ENCODE assay signal across 7 mouse cellular contexts in the genomic region with DNA sequence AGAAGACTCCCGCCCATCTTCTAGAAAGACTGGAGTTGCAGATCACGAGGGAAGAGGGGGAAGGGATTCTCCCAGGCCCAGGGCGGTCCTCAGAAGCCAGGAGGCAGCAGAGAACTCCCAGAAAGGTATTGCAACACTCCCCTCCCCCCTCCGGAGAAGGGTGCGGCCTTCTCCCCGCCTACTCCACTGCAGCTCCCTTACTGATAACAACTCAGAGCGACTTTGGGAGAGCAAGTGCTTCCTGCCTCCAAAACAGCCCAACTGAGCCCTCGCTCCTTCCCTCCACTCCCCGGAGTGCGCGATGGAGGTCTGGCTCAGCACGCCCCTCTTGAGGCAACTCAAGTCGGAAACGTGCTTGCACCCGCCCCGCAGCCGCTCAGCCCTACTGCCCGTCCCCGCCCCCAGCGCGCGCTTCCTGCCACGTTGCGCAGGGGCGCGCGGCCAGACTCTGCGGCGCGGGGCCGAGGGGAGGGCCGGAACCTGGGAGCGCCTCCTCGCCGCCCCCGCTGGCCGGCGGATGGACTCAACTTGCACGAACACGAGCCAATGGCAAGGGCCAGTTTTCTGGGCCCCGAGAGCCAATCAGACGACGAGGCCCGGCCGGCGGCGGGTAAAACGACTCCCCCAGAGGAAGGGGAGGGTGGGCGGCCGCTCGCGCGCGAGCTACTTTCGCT. TPM values are rescaled to one million over a fixed set of nuclear protein-coding genes. Genes with fewer than 3 reads are reported as not detected.
DNase-seq lines count a peak whose midpoint lies in the region; ATAC-seq and TF ChIP-seq lines count a peak whose summit lies in the region.

No protein-coding gene starts in this region.

- peak overlapping the region; percentile 68 for H3K4me2 ChIP-seq in intestine, embryonic 15.5 days (replicated peaks)

- intact Hi-C loops in gastrocnemius, postnatal 36 days (cut with DNase I), result loop anchor here (10.0 kb wide), 1 partner anchor 229 kb away; a partner anchor contains a TSS
- intact Hi-C loops in left cerebral cortex, postnatal 25 days (cut with DNase I), result loop anchor here (1.0 to 2.0 kb wide), 2 partner anchors 30 to 231 kb away; a partner anchor contains a TSS

- H3K4me3 ChIP-seq in intestine, embryonic 15.5 days (replicated peaks), result peak overlapping the region; percentile 84
- H3K4me3 ChIP-seq in midbrain, embryonic 10.5 days, result peak overlapping the region; percentile 99
- peak overlapping the region; percentile 94 for H3K4me3 ChIP-seq in small intestine, adult 2 months (ENCODE audit: low read depth, low read length)

- peak; percentile 98 for DNase-seq in adrenal gland, adult 2 months
- peak; percentile 95 for DNase-seq in embryo, embryonic 11.5 days (ENCODE audit: low read depth, low spot score)
- peak; percentile 94 to 97 for DNase-seq in gastrocnemius, postnatal 36 days
- peak; percentile 91 to 96 for DNase-seq in left cerebral cortex, postnatal 25 days (ENCODE audit: low spot score in 2 of 2)
- DNase-seq in midbrain, embryonic 10.5 days (ENCODE audit: low spot score), result peak; percentile 99

- peaks cover 7% of the 10 kb centered on the region; the same call in 1 of the 2 replicates for H3K4me1 ChIP-seq in intestine, embryonic 15.5 days (replicated peaks)
- H3K4me1 ChIP-seq in midbrain, embryonic 10.5 days, result peaks cover 58% of the 10 kb centered on the region
- no peaks in the 10 kb centered on the region; the same call in 1 of the 2 replicates for H3K4me1 ChIP-seq in small intestine, adult 2 months (ENCODE audit: control insufficient read depth, insufficient read depth, insufficient read length, low read length)

- peak overlapping the region; percentile 74 for H3K9ac ChIP-seq in intestine, embryonic 15.5 days

- H3K27ac ChIP-seq in intestine, embryonic 15.5 days, result peak overlapping the region; percentile 100
- H3K27ac ChIP-seq in midbrain, embryonic 10.5 days (replicated peaks), result peak overlapping the region; percentile 98
- peak overlapping the region; percentile 96 for H3K27ac ChIP-seq in small intestine, adult 2 months (ENCODE audit: insufficient read depth, low read depth, low read length)

- peak; percentile 66; the same call in 1 of the 2 replicates for TF ChIP-seq CTCF in small intestine, adult 2 months (IDR thresholded peaks at IDR 0.05; ENCODE audit: extremely low read depth, insufficient read length, insufficient replicate concordance, low read depth, low read length)

- ATAC-seq in intestine, embryonic 15.5 days, result peak; percentile 87

- under 1% methylated on average over 55 of the region's 55 CpGs for WGBS in intestine, embryonic 15.5 days
- under 1% methylated on average over 48 of the region's 55 CpGs for WGBS in midbrain, embryonic 10.5 days
- WGBS in small intestine, adult 2 months, result under 1% methylated on average over 48 of the region's 55 CpGs

- no peaks in the 10 kb centered on the region for H3K9me3 ChIP-seq in intestine, embryonic 15.5 days
- no peaks in the 10 kb centered on the region for H3K9me3 ChIP-seq in midbrain, embryonic 10.5 days (replicated peaks)

- H3K27me3 ChIP-seq in intestine, embryonic 15.5 days (replicated peaks), result no peaks in the 10 kb centered on the region
- H3K27me3 ChIP-seq in midbrain, embryonic 10.5 days (ENCODE audit: low read depth, poor library complexity, severe bottlenecking), result no peaks in the 10 kb centered on the region
- no peaks in the 10 kb centered on the region for H3K27me3 ChIP-seq in small intestine, adult 2 months (ENCODE audit: control insufficient read depth, insufficient read depth, low read length)

- H3K36me3 ChIP-seq in intestine, embryonic 15.5 days, result no peaks in the 10 kb centered on the region
- H3K36me3 ChIP-seq in midbrain, embryonic 10.5 days, result peaks cover 13% of the 10 kb centered on the region
- 0 out of 2 replicates have a peak, but pooled peaks cover 2% of the 10 kb centered on the region for H3K36me3 ChIP-seq in small intestine, adult 2 months (ENCODE audit: control insufficient read depth, insufficient read depth, low read length)

- TF ChIP-seq POLR2A in small intestine, adult 2 months (IDR thresholded peaks at IDR 0.05; ENCODE audit: low read depth, low read length), result peak; percentile 63; the same call in 1 of the 2 replicates

RNA-seq across cellular contexts. Expression of a gene that starts 1.0 kb away (rescaled TPM):
- 10 to 100 TPM; 72.0 to 96.9 TPM for total RNA-seq in adrenal gland, adult 2 months (2021)
- polyA plus RNA-seq in adrenal gland, adult 2 months (2012; rRNA removed), result 22.8 and 24.3 TPM in 2 replicates
- total RNA-seq in gastrocnemius, postnatal 36 days (2021), result 10 to 100 TPM; 20.4 to 25.6 TPM
- polyA plus RNA-seq in intestine, embryonic 15.5 days (2015; fragmentation: Nextera tagmentation; extraction: Ambion mirVana), result 67.2 and 70.0 TPM in 2 replicates
- total RNA-seq in left cerebral cortex, postnatal 25 days (2021), result 100 to 1,000 TPM; 108 to 122 TPM
- polyA plus RNA-seq in midbrain, embryonic 10.5 days (2016; fragmentation: Nextera tagmentation; extraction: Ambion mirVana), result 74.3 and 79.0 TPM in 2 replicates
- 15.3 and 25.4 TPM in 2 replicates for polyA plus RNA-seq in small intestine, adult 2 months (2012; rRNA removed)

RNA-seq across cellular contexts. Expression of a gene that starts 30.1 kb away (rescaled TPM):
- total RNA-seq in adrenal gland, adult 2 months (2021), result 10 to 100 TPM; 32.7 to 35.2 TPM
- polyA plus RNA-seq in adrenal gland, adult 2 months (2012; rRNA removed), result 2.8 and 3.0 TPM in 2 replicates
- total RNA-seq in gastrocnemius, postnatal 36 days (2021), result 10 to 100 TPM; 11.5 to 16.0 TPM
- 58.1 and 62.9 TPM in 2 replicates for polyA plus RNA-seq in intestine, embryonic 15.5 days (2015; fragmentation: Nextera tagmentation; extraction: Ambion mirVana)
- 10 to 100 TPM; 29.4 TPM for total RNA-seq in left cerebral cortex, postnatal 25 days (2021)
- polyA plus RNA-seq in midbrain, embryonic 10.5 days (2016; fragmentation: Nextera tagmentation; extraction: Ambion mirVana), result 73.2 and 74.9 TPM in 2 replicates
- 3.9 and 5.4 TPM in 2 replicates for polyA plus RNA-seq in small intestine, adult 2 months (2012; rRNA removed)

Comparison
In these comparisons a context has a peak if more than half of its experiments do, and no peak if none do; other contexts are left out.
1. Peak in every context shown above with its lines: DNase-seq, ATAC-seq, H3K4me3 ChIP-seq and H3K27ac ChIP-seq.